Mouse (Mus musculus) Patski (cell line): ENCODE measurements around the gene Phf23. TPM values are rescaled to one million over a fixed set of nuclear protein-coding genes. Genes with fewer than 3 reads are reported as not detected.

Experiments
- ATAC-seq: fragments of 100-300 bp; one replicate; pipeline ENCODE4 v1.8.0; 2021
- CTCF ChIA-PET: fragments of 350-600 bp; sonication (Branson Sonifier 250); formaldehyde crosslinking; loops from one replicate; lab custom pipeline; 2022; ENCODE audit warnings: inconsistent platforms; lab: Charles Lee
- POLR2A ChIA-PET: fragments of 350-600 bp; sonication (Branson Sonifier 250); formaldehyde crosslinking; loops from one replicate; lab custom pipeline; 2022; ENCODE audit warnings: antibody characterized with exemption, inconsistent platforms; lab: Charles Lee
- DNase-seq: peaks from one replicate; pipeline ENCODE4 v3.0.0-alpha.2; 2011; ENCODE audit warnings: low read depth, low spot score
- H3K27me3 ChIP-seq: fragments of 371-371 bp; one replicate; pipeline ENCODE4 v1.5.1; 2021
- CTCF ChIP-seq: fragments of 100-300 bp; IDR thresholded peaks from one replicate; pipeline ENCODE4 v1.5.1; 2021
- in situ Hi-C: fragments of 300-500 bp; cut with MboI; formaldehyde crosslinking; loops from 3 replicates; pipeline ENCODE4 v1.11.1; 2018; ENCODE audit warnings: low pct_unique_long_range_greater_than_20kb, mixed read lengths
- polyA plus RNA-seq: library from polyadenylated mRNA; unstranded; gene quantifications from one replicate; pipeline ENCODE4 v1.2.3, GENCODE M21; 2021

Phf23 gene
- polyA plus RNA-seq, 1 experiment from 2014 or later: 76.1 TPM

GRCm38 (mm10) chr11:69989949-69990348 lies 5.6 kb upstream of the Phf23 start:
- ChIA-PET CTCF (no interaction called here), POLR2A (interaction anchor here (2.6 kb wide), 1 partner anchor 9 kb away, joined by 16 read pairs; the partner anchor contains the start of genes Ctdnep1 and Elp5)
- no peak for ATAC-seq
- TF ChIP-seq CTCF: no peak
- in situ Hi-C loops: loop anchor here (25.0 kb wide), 2 partner anchors 578 to 903 kb away; partner anchors contain the start of genes Kdm6b, Per1 and Vamp2
- no peak for DNase-seq
- no peaks in the 10 kb centered on the region for H3K27me3 ChIP-seq

- DNase-seq (peak; percentile 93), ATAC-seq (peak; percentile 37)
- TF ChIP-seq CTCF: no peak
- in situ Hi-C loops: loop anchor here (25.0 kb wide), 2 partner anchors 579 to 904 kb away; partner anchors contain the start of genes Kdm6b, Per1 and Vamp2
- ChIA-PET CTCF (no interaction called here), POLR2A (interaction anchor here (2.6 kb wide), 1 partner anchor 10 kb away, joined by 16 read pairs; the partner anchor contains the start of genes Ctdnep1 and Elp5)
- no peaks in the 10 kb centered on the region for H3K27me3 ChIP-seq
Measured at GRCm38 (mm10) chr11:69990850-69991691, 4.5 kb upstream of the Phf23 start, which contains the start of gene Gabarap. TSS of gene Gabarap (plus strand) at chr11:69991143.

- POLR2A ChIA-PET: interaction anchor here (0.6 to 2.6 kb wide), 2 partner anchors 10 to 28 kb away, joined by 3 to 16 read pairs; partner anchors contain the start of genes Ctdnep1 and Elp5
- in situ Hi-C loops: loop anchor here (25.0 kb wide), 2 partner anchors 579 to 904 kb away; partner anchors contain the start of genes Kdm6b, Per1 and Vamp2
- CTCF ChIA-PET: no interaction called here
Measured at GRCm38 (mm10) chr11:69991711-69992110, 3.9 kb upstream of the Phf23 start.

GRCm38 (mm10) chr11:69992396-69992795 lies 3.2 kb upstream of the Phf23 start:
- DNase-seq: no peak
- TF ChIP-seq CTCF: no peak
- CTCF ChIA-PET: no interaction called here
- POLR2A ChIA-PET: interaction anchor here (0.6 to 2.6 kb wide), 2 partner anchors 11 to 27 kb away, joined by 3 to 16 read pairs; partner anchors contain the start of genes Ctdnep1 and Elp5
- no peaks in the 10 kb centered on the region for H3K27me3 ChIP-seq
- in situ Hi-C loops: loop anchor here (25.0 kb wide), 2 partner anchors 580 to 905 kb away; partner anchors contain the start of genes Kdm6b, Per1 and Vamp2
- ATAC-seq: no peak

More at GRCm38 (mm10) chr11:69991711-69992110, 3.9 kb upstream of the Phf23 start:
- ATAC-seq: no peak
- H3K27me3 ChIP-seq: no peaks in the 10 kb centered on the region
- no peak for TF ChIP-seq CTCF
- DNase-seq: no peak

- in situ Hi-C loops: loop anchor here (25.0 kb wide), 2 partner anchors 581 to 906 kb away; partner anchors contain the start of genes Kdm6b, Per1 and Vamp2
- TF ChIP-seq CTCF: no peak
- DNase-seq (no peak), ATAC-seq (no peak)
- CTCF ChIA-PET: no interaction called here
- POLR2A ChIA-PET: interaction anchor here (0.9 kb wide), 1 partner anchor 12 kb away, joined by 3 read pairs; the partner anchor contains the start of gene Ctdnep1
- no peaks in the 10 kb centered on the region for H3K27me3 ChIP-seq
Measured at GRCm38 (mm10) chr11:69992932-69993331, 2.6 kb upstream of the Phf23 start.

GRCm38 (mm10) chr11:69994401-69995090 lies 1.0 kb upstream of the Phf23 start:
- DNase-seq (no peak), ATAC-seq (no peak)
- H3K27me3 ChIP-seq: no peaks in the 10 kb centered on the region
- TF ChIP-seq CTCF: no peak
- in situ Hi-C loops: loop anchor here (25.0 kb wide), 2 partner anchors 582 to 907 kb away; partner anchors contain the start of genes Kdm6b, Per1 and Vamp2
- POLR2A ChIA-PET: no interaction called here
- CTCF ChIA-PET: no interaction called here

GRCm38 (mm10) chr11:69996161-69997061 lies 834 bp downstream of the Phf23 start:
- no peak for ATAC-seq
- ChIA-PET CTCF (interaction anchor here (1.4 to 1.6 kb wide), 2 partner anchors 13 to 62 kb away, joined by 4 to 5 read pairs; no protein-coding TSS in a partner anchor), POLR2A (interaction anchor here (0.5 to 1.7 kb wide), 7 partner anchors 10 to 96 kb away, joined by 3 to 7 read pairs (median 3); partner anchors contain the start of genes Acadvl and Elp5)
- no peak for DNase-seq
- H3K27me3 ChIP-seq: no peaks in the 10 kb centered on the region
- in situ Hi-C loops: loop anchor here (25.0 kb wide), 2 partner anchors 584 to 909 kb away; partner anchors contain the start of genes Kdm6b, Per1 and Vamp2
- no peak for TF ChIP-seq CTCF

GRCm38 (mm10) chr11:69997070-69997509 lies 1.5 kb downstream of the Phf23 start:
- no peak for TF ChIP-seq CTCF
- CTCF ChIA-PET: interaction anchor here (1.4 to 1.6 kb wide), 2 partner anchors 13 to 63 kb away, joined by 4 to 5 read pairs; no protein-coding TSS in a partner anchor
- POLR2A ChIA-PET: interaction anchor here (1.0 to 1.7 kb wide), 5 partner anchors 9 to 31 kb away, joined by 3 to 7 read pairs (median 6); partner anchors contain the start of genes Acadvl and Elp5
- DNase-seq (no peak), ATAC-seq (peak; percentile 38)
- in situ Hi-C loops: loop anchor here (25.0 kb wide), 2 partner anchors 585 to 910 kb away; partner anchors contain the start of genes Kdm6b, Per1 and Vamp2
- no peaks in the 10 kb centered on the region for H3K27me3 ChIP-seq
